Mouse (Mus musculus): Measurements from ENCODE around the gene B4galnt3. TPM values are rescaled to one million over a fixed set of nuclear protein-coding genes. Genes with fewer than 3 reads are reported as not detected.

The B4galnt3 gene
- polyA plus RNA-seq (2015; fragmentation: Nextera tagmentation; extraction: Ambion mirVana) = 0.22 and 0.25 TPM in 2 replicates

- under 1% methylated on average over 75 of the region's 79 CpGs for WGBS
- H3K9ac ChIP-seq = peak within 1 kb of the TSS; percentile 55
- peak; percentile 84 for ATAC-seq (ENCODE audit: low FRiP score, low read depth)
- H3K4me3 ChIP-seq = peak within 1 kb of the TSS; percentile 76
- H3K27ac ChIP-seq (replicated peaks) = no peak within 1 kb of the TSS
- no peaks in the 10 kb centered on the region for H3K36me3 ChIP-seq
- peaks cover 29% of the 10 kb centered on the region for H3K27me3 ChIP-seq
- no peaks in the 10 kb centered on the region for H3K9me3 ChIP-seq
- peak within 1 kb of the TSS; percentile 97 for H3K4me2 ChIP-seq
- peaks cover 9% of the 10 kb centered on the region for H3K4me1 ChIP-seq (replicated peaks)
These were observed at the start of gene B4galnt3, which contains the start of gene D330020A13Rik for GRCm38 (mm10) chr6:120294056-120294784. TSS of gene B4galnt3 (minus strand) at chr6:120294559. TSS of gene D330020A13Rik (plus strand) at chr6:120294364.

DNA sequence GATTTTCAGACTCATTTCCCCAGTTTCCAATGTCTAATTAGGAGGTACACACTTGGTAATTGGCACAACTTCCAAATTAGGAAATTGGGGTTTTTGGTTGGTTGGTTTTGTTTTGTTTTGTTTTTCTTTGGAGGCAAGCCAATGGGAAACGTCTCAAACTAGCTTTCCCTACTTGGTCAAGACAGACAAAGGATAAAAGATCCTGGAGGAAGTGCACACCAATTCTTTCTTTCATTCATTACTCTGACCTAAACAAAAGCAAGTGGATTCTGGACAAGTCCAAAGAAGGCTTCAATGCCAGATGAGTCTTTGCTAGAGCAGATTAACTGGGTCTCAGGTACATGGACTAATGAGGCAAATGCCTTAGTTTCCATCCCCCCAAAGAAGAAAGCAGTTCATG lies 49.6 kb upstream of the B4galnt3 start:
- ATAC-seq (ENCODE audit: low FRiP score, low read depth) = no peak
- 30% methylated on average over 1 of the region's 1 CpGs for WGBS
- peaks cover 39% of the 10 kb centered on the region for H3K36me3 ChIP-seq

DNA sequence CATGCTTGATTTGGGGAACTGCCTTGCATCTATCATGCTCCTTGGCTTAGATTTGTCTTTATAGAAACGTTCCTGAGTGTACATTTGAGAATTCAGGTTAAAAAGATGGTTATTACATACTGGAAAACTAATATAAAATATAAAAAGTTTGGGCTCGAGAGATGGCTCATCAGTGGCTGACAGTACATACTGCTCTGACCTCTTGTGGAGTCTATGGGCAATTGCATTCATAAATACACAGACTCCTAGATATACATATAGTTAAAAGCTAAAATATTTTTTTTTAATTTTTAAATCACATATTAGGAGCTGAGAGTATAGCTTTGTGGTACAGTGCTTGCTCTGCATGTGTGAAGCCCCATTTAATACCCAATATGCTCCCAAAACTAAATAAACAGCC lies 38.0 kb upstream of the B4galnt3 start:
- H3K27ac ChIP-seq (replicated peaks) = no peak overlapping the region
- H3K4me1 ChIP-seq (replicated peaks) = no peaks in the 10 kb centered on the region
- WGBS = 86% methylated on average over 2 of the region's 2 CpGs
- H3K9ac ChIP-seq = no peak overlapping the region
- no peak overlapping the region for H3K4me3 ChIP-seq
- no peaks in the 10 kb centered on the region for H3K27me3 ChIP-seq
- ATAC-seq (ENCODE audit: low FRiP score, low read depth) = no peak
- peaks cover 34% of the 10 kb centered on the region for H3K36me3 ChIP-seq
- no peaks in the 10 kb centered on the region for H3K9me3 ChIP-seq
- no peak overlapping the region for H3K4me2 ChIP-seq

More for the DNA sequence above, 49.6 kb upstream of the B4galnt3 start:
- Histone ChIP-seq H3K27ac (replicated peaks) (no peak overlapping the region), H3K4me2 (no peak overlapping the region), H3K27me3 (no peaks in the 10 kb centered on the region), H3K4me3 (no peak overlapping the region), H3K9me3 (no peaks in the 10 kb centered on the region), H3K4me1 (replicated peaks) (no peaks in the 10 kb centered on the region), H3K9ac (no peak overlapping the region)

DNA sequence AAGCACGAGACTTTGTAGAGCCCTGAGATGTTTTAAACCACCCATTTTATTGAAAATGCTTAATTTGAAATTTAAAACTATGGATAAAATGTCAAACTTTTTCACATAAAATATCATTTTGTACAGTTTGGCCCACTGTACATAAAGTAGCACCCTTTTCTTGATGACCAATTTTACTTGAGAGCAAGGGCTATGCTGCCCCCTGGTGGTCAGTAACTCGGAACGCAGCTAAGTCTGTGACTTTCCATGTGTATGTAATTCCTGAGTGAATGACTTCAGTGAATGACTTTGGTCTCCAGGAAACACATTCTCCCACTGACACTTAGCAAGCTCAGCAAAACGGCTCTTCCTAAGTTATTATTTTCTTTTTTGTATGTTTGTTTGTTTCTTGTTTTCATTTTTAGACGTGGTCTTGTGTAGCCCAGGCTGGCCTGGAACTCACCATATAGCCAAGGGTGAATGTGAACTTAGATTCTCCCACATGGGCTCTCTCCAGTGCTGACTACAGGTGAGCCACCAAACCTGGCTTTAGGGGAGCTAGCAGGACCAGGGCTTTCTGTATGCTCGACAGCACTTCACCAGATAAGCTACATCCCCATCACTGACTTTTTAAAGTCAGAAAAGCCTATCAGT lies 30.1 kb upstream of the B4galnt3 start:
- WGBS = 33% methylated on average over 6 of the region's 6 CpGs

GRCm38 (mm10) chr6:120320369-120320768 lies 26.0 kb upstream of the B4galnt3 start:
- no peaks in the 10 kb centered on the region for H3K4me1 ChIP-seq (replicated peaks)
- no peaks in the 10 kb centered on the region for H3K27me3 ChIP-seq
- H3K27ac ChIP-seq (replicated peaks) = no peak overlapping the region
- H3K9ac ChIP-seq = no peak overlapping the region
- WGBS = 72% methylated on average over 2 of the region's 2 CpGs
- H3K9me3 ChIP-seq = no peaks in the 10 kb centered on the region
- no peak overlapping the region for H3K4me3 ChIP-seq
- no peak overlapping the region for H3K4me2 ChIP-seq
- no peaks in the 10 kb centered on the region for H3K36me3 ChIP-seq
- no peak for ATAC-seq (ENCODE audit: low FRiP score, low read depth)

More for the DNA sequence above, 30.1 kb upstream of the B4galnt3 start:
- H3K27ac ChIP-seq (replicated peaks) = no peak overlapping the region
- H3K4me1 ChIP-seq (replicated peaks) = no peaks in the 10 kb centered on the region
- no peak overlapping the region for H3K4me3 ChIP-seq
- H3K27me3 ChIP-seq = no peaks in the 10 kb centered on the region
- H3K9ac ChIP-seq = no peak overlapping the region
- H3K9me3 ChIP-seq = no peaks in the 10 kb centered on the region
- H3K36me3 ChIP-seq = 0 out of 2 replicates have a peak, but pooled peaks cover 10% of the 10 kb centered on the region
- no peak overlapping the region for H3K4me2 ChIP-seq
- peak; percentile 68; the same call in 1 of the 2 replicates for ATAC-seq (ENCODE audit: low FRiP score, low read depth)

GRCm38 (mm10) chr6:120319129-120319528 lies 24.8 kb upstream of the B4galnt3 start:
- Histone ChIP-seq H3K4me3 (no peak overlapping the region), H3K9ac (no peak overlapping the region), H3K36me3 (no peaks in the 10 kb centered on the region), H3K4me1 (replicated peaks) (no peaks in the 10 kb centered on the region), H3K27me3 (no peaks in the 10 kb centered on the region), H3K9me3 (no peaks in the 10 kb centered on the region), H3K4me2 (no peak overlapping the region), H3K27ac (replicated peaks) (no peak overlapping the region)
- 92% methylated on average over 9 of the region's 9 CpGs for WGBS
- ATAC-seq (ENCODE audit: low FRiP score, low read depth) = no peak

- Histone ChIP-seq H3K4me3 (no peak overlapping the region), H3K4me1 (replicated peaks) (no peaks in the 10 kb centered on the region), H3K27ac (replicated peaks) (no peak overlapping the region), H3K27me3 (no peaks in the 10 kb centered on the region), H3K36me3 (no peaks in the 10 kb centered on the region), H3K9ac (no peak overlapping the region), H3K4me2 (no peak overlapping the region), H3K9me3 (no peaks in the 10 kb centered on the region)
- 73% methylated on average over 11 of the region's 11 CpGs for WGBS
- no peak for ATAC-seq (ENCODE audit: low FRiP score, low read depth)
These were observed 24.1 kb upstream of the B4galnt3 start for GRCm38 (mm10) chr6:120318303-120318940.

DNA sequence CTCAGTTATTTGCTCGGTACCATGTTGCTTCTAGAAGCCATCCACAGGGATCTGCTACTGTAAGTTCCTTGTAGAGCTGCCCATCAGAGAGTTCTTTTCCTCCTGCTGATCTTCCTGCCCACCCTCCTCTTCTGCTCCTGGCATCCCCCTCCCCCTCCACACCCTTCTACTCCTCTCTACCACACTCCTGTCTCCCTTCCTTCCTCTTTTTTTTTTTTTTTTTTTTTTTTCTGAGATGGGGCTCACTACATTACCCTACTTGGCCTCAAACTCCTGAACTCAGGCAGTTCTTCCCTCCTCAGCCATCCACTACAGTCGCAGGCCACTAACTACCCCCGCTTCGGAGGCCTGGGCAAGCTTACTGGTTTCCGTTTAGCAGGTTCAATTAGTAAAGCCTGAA lies 18.1 kb upstream of the B4galnt3 start:
- WGBS = 82% methylated on average over 5 of the region's 5 CpGs
- no peaks in the 10 kb centered on the region for H3K4me1 ChIP-seq (replicated peaks)

DNA sequence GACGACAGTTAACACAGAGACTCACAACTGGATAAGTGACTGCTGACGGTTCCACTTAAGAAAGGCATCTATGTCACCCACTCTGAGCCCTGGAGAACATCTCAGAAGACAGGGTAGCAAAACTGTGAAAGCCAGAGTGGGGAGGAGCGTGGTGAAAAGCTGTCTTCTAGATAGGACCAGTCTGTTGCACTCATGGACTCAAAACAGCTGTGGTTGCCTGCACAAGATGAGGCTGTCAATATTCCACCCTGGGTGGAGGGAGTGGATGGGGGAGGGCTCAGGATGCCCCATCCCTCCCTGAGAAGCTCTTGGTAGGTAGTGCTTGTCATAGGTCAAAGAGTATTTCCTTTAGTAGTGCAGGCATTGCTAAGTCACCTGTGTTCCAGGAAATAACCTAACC lies 15.4 kb upstream of the B4galnt3 start:
- H3K27ac ChIP-seq (replicated peaks) = no peak overlapping the region
- no peaks in the 10 kb centered on the region for H3K36me3 ChIP-seq
- no peak overlapping the region for H3K4me2 ChIP-seq
- H3K9me3 ChIP-seq = no peaks in the 10 kb centered on the region
- no peak overlapping the region for H3K4me3 ChIP-seq
- ATAC-seq (ENCODE audit: low FRiP score, low read depth) = no peak
- no peak overlapping the region for H3K9ac ChIP-seq
- no peaks in the 10 kb centered on the region for H3K4me1 ChIP-seq (replicated peaks)
- WGBS = 57% methylated on average over 3 of the region's 3 CpGs
- no peaks in the 10 kb centered on the region for H3K27me3 ChIP-seq

More for the DNA sequence above, 18.1 kb upstream of the B4galnt3 start:
- Histone ChIP-seq H3K27ac (replicated peaks) (no peak overlapping the region), H3K9ac (no peak overlapping the region), H3K36me3 (no peaks in the 10 kb centered on the region), H3K4me2 (no peak overlapping the region), H3K9me3 (no peaks in the 10 kb centered on the region), H3K4me3 (no peak overlapping the region), H3K27me3 (no peaks in the 10 kb centered on the region)
- no peak for ATAC-seq (ENCODE audit: low FRiP score, low read depth)

DNA sequence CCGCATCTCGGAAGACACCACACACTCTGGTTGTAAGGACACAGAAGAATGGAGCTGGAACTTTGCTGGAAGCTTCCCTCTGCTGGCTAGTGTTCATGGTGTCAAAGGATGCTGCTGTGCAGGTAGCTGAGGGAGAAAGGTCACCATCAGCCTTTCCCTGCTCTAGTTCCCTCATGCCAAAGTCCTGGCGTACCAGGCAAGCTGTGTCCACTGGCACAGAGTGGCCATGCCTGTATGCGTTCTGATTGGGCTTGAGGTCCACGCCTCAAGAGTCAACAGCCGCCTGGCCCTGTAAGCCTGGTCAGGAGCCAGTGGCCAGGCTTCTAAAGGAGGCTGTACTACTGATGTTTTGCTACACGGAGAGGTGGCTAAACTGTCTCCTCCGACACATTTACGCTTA lies 15.0 kb upstream of the B4galnt3 start:
- Histone ChIP-seq H3K27ac (replicated peaks) (no peak overlapping the region), H3K4me2 (no peak overlapping the region), H3K9ac (no peak overlapping the region), H3K4me3 (no peak overlapping the region), H3K36me3 (no peaks in the 10 kb centered on the region), H3K4me1 (replicated peaks) (no peaks in the 10 kb centered on the region), H3K27me3 (no peaks in the 10 kb centered on the region), H3K9me3 (no peaks in the 10 kb centered on the region)
- WGBS = 70% methylated on average over 9 of the region's 9 CpGs
- ATAC-seq (ENCODE audit: low FRiP score, low read depth) = no peak

- H3K27ac ChIP-seq (replicated peaks) = no peak overlapping the region
- no peak overlapping the region for H3K9ac ChIP-seq
- no peaks in the 10 kb centered on the region for H3K9me3 ChIP-seq
- WGBS = 87% methylated on average over 3 of the region's 3 CpGs
- ATAC-seq (ENCODE audit: low FRiP score, low read depth) = no peak
- no peaks in the 10 kb centered on the region for H3K36me3 ChIP-seq
- no peaks in the 10 kb centered on the region for H3K4me1 ChIP-seq (replicated peaks)
- H3K4me3 ChIP-seq = no peak overlapping the region
- no peaks in the 10 kb centered on the region for H3K27me3 ChIP-seq
- H3K4me2 ChIP-seq = no peak overlapping the region
These were observed 12.7 kb upstream of the B4galnt3 start for GRCm38 (mm10) chr6:120306859-120307594.
